Mouse (Mus musculus): ENCODE results near the gene Gab2. TPM values are rescaled to one million over a fixed set of nuclear protein-coding genes. Genes with fewer than 3 reads are reported as not detected.

Gene Gab2
- total RNA-seq, 2 experiments from 2014 or later, result 23.9 to 27.8 TPM

- intact Hi-C loops (cut with DNase I), result no loop called here
Measured at GRCm38 (mm10) chr7:97334406-97334805, 253.0 kb downstream of the Gab2 start.

DNA sequence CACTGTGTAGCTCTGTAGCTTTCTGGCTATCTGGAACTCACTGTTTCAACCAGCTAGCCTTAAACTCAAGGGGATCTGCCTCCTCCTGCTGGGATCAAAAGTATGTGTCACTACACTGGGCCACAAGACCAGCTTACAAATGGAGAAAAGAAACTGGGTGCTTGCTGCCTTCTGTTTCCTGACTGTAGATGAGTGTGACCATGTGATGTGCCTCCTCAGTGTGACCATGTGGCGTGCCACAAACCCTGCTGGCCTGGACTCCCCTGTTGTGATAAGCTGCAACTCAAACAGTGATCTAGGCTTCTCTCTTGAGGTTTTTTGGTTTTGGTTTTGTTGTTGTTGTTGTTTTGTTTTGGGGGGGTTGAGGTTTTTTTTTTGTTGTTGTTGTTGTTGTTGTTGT lies 255.3 kb downstream of the Gab2 start:
- no peak for DNase-seq
- intact Hi-C loops (cut with DNase I), result no loop called here

More at GRCm38 (mm10) chr7:97334406-97334805, 253.0 kb downstream of the Gab2 start:
- DNase-seq, result no peak

GRCm38 (mm10) chr7:97338593-97338992 lies 257.2 kb downstream of the Gab2 start:
- intact Hi-C loops (cut with DNase I), result no loop called here
- no peak for DNase-seq

DNA sequence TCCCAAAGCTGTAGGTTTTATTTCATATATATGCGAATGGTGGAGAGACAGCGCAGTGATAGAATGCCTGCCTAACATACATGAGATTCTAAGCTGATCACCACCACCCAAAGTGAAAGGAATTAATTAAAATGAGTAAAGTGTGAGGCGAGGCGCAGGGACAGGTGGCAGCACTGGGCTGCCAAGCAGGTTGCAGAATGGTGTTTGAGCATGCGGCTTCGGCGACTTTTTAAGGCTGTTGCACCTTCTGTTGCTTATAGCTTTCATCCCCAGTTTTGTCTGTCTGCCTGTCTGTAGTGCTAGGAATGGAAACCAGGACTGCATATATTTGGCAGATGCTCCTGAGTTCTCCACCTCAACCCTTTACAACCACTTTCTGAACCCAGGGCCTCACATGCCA lies 258.2 kb downstream of the Gab2 start:
- intact Hi-C loops (cut with DNase I), result no loop called here
- DNase-seq, result no peak

DNA sequence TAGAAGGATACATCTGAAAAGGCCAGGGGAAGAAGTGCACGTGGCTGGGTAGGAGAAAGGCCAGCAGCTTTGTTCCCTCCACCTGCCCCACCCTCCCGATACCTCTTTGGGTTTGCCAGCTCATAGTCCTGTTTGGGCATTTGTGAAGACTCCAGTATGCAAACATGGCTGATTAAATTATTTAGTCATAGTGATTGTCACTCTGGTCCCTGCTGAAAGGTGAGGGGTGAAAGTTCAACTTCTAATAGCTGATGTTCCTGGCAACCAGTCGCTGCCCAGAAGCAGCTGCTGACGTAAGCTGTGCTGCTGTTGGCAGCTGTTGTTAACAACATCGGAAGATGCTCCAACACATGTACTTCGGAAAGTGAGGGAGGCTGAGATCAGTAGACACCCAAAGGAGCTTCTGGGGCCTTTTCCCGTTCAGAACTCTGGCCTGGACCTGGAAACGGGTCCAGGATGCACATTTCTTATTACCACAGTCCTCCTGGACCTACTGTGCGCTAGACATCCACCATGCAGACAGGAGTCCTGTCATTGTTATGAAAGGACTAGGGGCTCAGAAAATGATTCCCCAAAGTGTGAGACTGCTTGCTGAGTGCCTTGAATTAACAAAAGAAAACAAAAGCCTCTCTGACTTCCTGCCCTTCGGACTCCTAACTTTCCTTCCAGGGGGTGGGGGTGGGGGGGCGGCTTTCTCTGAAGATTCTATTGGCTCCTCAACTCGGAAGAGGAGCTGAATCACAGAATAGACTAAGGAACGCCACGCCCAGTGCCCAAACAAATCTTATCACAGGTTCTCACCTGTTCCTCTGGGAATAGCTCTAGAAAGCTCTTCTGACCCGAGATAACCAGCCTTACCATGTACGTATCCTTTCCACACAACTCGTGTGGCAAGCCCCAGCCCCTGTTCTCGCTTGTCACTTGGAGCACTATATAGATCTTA lies 259.8 kb downstream of the Gab2 start:
- peak in 1 of 2 experiments; percentile 26 for DNase-seq

DNA sequence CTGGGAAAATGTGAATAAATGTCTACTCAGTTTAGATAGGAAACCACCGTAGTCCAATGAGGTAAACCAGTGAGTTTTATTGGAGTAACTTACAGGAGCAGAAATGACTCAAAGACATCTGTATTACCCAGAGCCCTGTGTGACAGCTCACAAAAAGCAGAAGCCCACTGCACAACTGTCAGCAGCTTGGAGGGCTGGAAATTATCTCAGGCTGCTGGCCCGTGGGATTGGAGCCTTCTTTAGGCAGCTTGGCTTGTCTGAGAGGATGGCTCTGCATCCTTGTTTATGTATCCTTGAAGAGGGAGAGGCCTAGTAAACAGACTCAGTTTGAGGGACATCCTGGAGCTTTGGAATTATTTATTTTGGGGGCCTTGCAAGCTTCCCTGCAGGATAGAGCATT lies 261.6 kb downstream of the Gab2 start:
- DNase-seq, result peak in 1 of 2 experiments; percentile 10
- intact Hi-C loops (cut with DNase I), result no loop called here

More for the DNA sequence above, 259.8 kb downstream of the Gab2 start:
- intact Hi-C loops (cut with DNase I), result no loop called here

DNA sequence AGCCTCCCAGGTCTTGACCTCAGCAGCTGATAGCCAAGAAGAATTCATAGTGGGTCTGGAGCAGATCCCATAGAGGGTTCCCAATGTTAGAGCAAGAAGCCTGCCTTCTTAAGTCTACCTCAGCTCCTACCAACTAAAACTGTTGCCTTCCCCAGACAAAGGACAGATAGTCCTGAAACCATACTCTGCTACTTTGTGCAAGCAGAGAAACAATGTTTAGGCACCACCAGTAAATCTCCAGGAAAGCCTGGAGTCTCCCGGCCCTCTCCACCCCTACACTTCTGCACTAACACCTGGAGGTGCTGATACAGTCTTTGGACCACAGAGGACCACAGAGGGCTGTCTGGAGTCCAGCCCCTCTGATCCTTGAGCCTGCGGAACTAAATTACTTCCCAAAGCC lies 263.3 kb downstream of the Gab2 start:
- DNase-seq, result peak in 1 of 2 experiments; percentile 15
- intact Hi-C loops (cut with DNase I), result no loop called here

- intact Hi-C loops (cut with DNase I), result no loop called here
- DNase-seq, result peak; percentile 51 to 52
Measured at GRCm38 (mm10) chr7:97345229-97345871, 264.0 kb downstream of the Gab2 start.

DNA sequence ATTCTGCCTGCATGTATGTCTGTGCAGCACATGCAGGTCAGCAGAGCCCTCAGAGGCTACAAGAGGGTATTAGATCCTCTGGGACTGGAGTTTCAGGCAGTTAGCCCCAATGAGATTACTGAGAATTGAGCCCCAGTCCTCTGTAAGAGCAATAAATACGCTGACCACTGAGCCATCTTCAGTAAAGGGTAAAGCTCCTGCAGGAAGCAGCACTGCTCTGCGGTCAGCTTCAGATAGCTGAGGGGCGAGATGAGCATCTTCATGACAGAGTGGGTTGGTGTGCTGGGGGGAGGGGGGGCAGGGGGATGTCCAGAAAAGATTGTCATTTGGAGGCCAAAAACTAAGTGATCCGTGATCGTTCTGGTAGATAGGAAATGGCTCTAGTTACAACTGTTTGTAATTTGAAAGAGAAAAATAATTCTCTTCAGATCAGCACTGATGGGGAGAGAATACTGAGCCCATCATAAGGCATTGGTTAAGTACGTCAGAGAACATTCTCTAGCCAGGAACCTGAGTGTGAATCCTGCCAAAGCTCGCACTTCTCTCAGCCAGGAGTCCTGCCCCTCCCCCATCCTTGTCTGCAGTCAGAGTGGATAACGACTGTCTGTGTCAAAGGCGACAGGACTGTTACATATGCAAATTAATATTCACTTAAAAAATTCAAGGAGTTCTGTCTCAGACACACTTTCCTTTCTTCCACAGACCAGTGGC lies 264.9 kb downstream of the Gab2 start:
- intact Hi-C loops (cut with DNase I), result no loop called here
- peak; percentile 36 to 38 for DNase-seq

DNA sequence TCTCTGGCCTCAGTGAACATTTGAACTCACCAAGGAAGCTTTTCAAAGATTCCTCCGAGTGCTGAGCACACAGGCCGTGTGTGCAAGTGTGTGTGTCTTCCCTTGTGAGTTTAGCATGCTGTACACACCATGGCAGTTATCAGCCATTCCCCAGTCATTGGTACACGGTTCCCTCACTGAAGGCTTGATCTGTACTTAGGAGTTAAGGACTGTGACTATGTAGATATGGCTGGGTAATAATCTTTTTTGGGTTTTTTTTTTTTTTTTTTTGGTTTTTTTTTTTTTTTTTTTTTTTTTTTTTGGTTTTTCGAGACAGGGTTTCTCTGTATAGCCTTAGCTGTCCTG lies 265.4 kb downstream of the Gab2 start:
- intact Hi-C loops (cut with DNase I), result no loop called here
- DNase-seq, result no peak

DNA sequence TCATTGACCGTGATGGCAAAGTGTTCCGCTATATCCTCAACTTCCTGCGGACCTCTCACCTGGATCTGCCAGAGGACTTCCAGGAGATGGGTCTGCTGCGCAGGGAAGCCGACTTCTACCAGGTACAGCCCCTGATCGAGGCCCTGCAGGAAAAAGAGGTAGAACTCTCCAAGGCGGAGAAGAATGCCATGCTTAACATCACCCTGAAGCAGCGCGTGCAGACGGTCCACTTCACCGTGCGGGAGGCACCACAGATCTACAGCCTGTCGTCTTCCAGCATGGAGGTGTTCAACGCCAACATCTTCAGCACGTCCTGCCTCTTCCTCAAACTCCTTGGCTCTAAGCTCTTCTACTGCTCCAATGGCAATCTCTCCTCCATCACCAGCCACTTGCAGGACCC lies 266.1 kb downstream of the Gab2 start:
- intact Hi-C loops (cut with DNase I), result no loop called here

GRCm38 (mm10) chr7:97348318-97348717 lies 266.9 kb downstream of the Gab2 start:
- intact Hi-C loops (cut with DNase I), result no loop called here
- DNase-seq, result no peak

More for the DNA sequence above, 266.1 kb downstream of the Gab2 start:
- DNase-seq, result no peak

DNA sequence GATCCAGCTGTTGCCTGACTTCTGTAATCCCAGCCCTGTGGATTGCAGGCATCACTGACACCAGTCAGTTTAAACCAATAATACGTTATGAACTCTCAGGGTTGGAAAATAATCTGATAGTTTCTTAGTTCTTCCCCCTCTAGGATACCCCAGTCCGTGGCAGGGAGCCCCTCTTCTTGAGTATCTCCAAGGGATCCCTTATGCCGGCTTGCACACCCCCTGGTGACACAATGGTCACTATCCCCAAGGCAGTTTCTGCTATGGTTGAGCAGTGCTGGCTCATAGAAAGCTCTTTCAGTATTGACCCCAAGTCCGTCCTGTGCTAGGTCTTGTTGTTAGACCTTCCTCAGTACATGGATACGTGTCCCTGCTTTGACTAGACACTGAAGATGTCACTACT lies 267.4 kb downstream of the Gab2 start:
- no peak for DNase-seq
- intact Hi-C loops (cut with DNase I), result no loop called here

GRCm38 (mm10) chr7:97349438-97349837 lies 268.1 kb downstream of the Gab2 start:
- no peak for DNase-seq
- intact Hi-C loops (cut with DNase I), result no loop called here

DNA sequence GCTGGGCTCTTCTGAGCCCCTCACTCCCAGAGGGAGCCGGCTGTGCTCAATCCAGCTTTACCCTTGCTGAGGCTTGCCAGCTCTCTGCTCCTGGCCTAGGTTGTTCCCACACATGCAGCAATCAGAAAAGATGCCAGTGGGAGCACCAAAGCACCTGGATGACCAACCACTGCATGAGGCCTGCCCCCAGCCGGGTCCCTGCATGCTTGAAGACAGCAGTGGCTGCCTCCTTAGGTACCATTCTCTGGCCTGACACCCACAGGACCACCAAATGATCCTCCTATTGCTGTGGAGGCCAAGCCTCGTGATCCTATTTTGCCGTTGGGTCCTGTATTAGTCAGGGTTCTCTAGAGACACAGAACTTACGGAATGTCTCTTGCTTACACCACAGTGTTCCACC lies 269.5 kb downstream of the Gab2 start:
- intact Hi-C loops (cut with DNase I), result no loop called here
- no peak for DNase-seq

GRCm38 (mm10) chr7:97351792-97352513 lies 270.6 kb downstream of the Gab2 start:
- no peak for DNase-seq
- intact Hi-C loops (cut with DNase I), result no loop called here

GRCm38 (mm10) chr7:97353356-97353755 lies 272.0 kb downstream of the Gab2 start:
- intact Hi-C loops (cut with DNase I), result no loop called here
- DNase-seq, result no peak

GRCm38 (mm10) chr7:97355068-97355841 lies 273.9 kb downstream of the Gab2 start:
- DNase-seq, result peak; percentile 52 to 55
- intact Hi-C loops (cut with DNase I), result no loop called here

DNA sequence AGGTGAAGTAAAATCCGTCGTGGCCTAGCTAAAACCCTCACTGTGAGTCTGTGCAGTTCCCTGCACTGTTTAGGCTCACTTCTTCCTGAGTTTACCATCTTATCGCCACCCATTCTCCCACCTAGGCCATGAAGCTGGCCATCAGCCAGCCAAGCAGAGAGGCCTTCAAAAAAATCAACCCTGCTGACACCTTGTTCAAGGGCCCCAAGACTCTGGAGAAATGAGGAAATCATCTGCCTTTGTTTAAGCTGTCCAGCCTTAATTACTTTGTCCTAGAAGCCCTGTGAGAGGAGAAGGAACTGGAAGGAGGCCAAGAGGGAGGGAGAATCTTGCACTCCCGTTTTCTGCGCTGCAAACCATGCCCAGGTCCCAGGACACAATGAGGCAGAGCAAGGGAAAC lies 274.9 kb downstream of the Gab2 start:
- DNase-seq, result no peak
- intact Hi-C loops (cut with DNase I), result no loop called here

- intact Hi-C loops (cut with DNase I), result no loop called here
Measured at GRCm38 (mm10) chr7:97356875-97357276, 275.5 kb downstream of the Gab2 start.

More at GRCm38 (mm10) chr7:97356875-97357276, 275.5 kb downstream of the Gab2 start:
- DNase-seq, result peak; percentile 63 to 64
